Mouse (Mus musculus): ENCODE data around the gene Cers2. TPM values are rescaled to one million over a fixed set of nuclear protein-coding genes. Genes with fewer than 3 reads are reported as not detected.
A peak's percentile ranks its signal among the peaks of the same experiment; 100 is the strongest.
"Not testable (repeated sequence)": the region's sequence is repeated elsewhere in the genome, so short reads cannot be mapped to it uniquely, and the experiment has no call there.

Gene Cers2
- polyA plus RNA-seq, 1 experiment, result not detected

GRCm38 (mm10) chr3:95346454-95346853 lies 31.9 kb downstream of the Cers2 start:
- Histone ChIP-seq H3K4me1 (ENCODE audit: control insufficient read depth, insufficient read depth, low read length) (no peaks in the 10 kb centered on the region), H3K27ac (ENCODE audit: insufficient read depth, low read depth, low read length) (no peak overlapping the region), H3K4me3 (ENCODE audit: insufficient read depth, low read depth, low read length) (no peak overlapping the region)
- TF ChIP-seq POLR2A (IDR thresholded peaks at IDR 0.05; ENCODE audit: insufficient read depth, low read depth, low read length) (no peak), CTCF (IDR thresholded peaks at IDR 0.05; ENCODE audit: insufficient read depth, low read depth, low read length) (no peak)
- 91% methylated on average over 7 of the region's 7 CpGs for WGBS

DNA sequence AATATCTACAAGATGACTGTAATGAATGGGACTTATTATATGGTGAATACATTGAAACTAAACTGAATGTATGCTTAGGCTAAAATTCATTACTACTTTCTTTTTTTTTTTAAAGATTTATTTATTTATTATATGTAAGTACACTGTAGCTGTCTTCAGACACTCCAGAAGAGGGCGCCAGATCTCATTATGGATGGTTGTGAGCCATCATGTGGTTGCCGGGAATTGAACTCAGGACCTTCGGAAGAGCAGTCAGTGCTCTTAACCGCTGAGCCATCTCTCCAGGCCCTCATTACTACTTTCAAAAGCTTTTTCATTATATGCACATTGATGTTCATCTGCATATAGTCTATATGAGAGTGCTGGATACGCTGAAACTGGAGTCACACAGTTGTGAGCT lies 33.8 kb downstream of the Cers2 start:
- not testable (repeated sequence) for H3K4me3 ChIP-seq (ENCODE audit: insufficient read depth, low read depth, low read length); H3K4me1 ChIP-seq (ENCODE audit: control insufficient read depth, insufficient read depth, low read length); H3K27ac ChIP-seq (ENCODE audit: insufficient read depth, low read depth, low read length)
- 94% methylated on average over 5 of the region's 5 CpGs for WGBS

GRCm38 (mm10) chr3:95349491-95349890 lies 34.9 kb downstream of the Cers2 start:
- H3K4me1 ChIP-seq (ENCODE audit: control insufficient read depth, insufficient read depth, low read length), result no peaks in the 10 kb centered on the region
- no peak overlapping the region for H3K27ac ChIP-seq (ENCODE audit: insufficient read depth, low read depth, low read length)
- TF ChIP-seq POLR2A (IDR thresholded peaks at IDR 0.05; ENCODE audit: insufficient read depth, low read depth, low read length) (no peak), CTCF (IDR thresholded peaks at IDR 0.05; ENCODE audit: insufficient read depth, low read depth, low read length) (no peak)
- H3K4me3 ChIP-seq (ENCODE audit: insufficient read depth, low read depth, low read length), result no peak overlapping the region

- H3K4me3 ChIP-seq (ENCODE audit: insufficient read depth, low read depth, low read length), result peak overlapping the region; percentile 68
- WGBS, result 12% methylated on average over 11 of the region's 19 CpGs
- not testable (repeated sequence) for H3K27ac ChIP-seq (ENCODE audit: insufficient read depth, low read depth, low read length); H3K4me1 ChIP-seq (ENCODE audit: control insufficient read depth, insufficient read depth, low read length)
Measured at GRCm38 (mm10) chr3:95355911-95356544, 41.4 kb downstream of the Cers2 start.

DNA sequence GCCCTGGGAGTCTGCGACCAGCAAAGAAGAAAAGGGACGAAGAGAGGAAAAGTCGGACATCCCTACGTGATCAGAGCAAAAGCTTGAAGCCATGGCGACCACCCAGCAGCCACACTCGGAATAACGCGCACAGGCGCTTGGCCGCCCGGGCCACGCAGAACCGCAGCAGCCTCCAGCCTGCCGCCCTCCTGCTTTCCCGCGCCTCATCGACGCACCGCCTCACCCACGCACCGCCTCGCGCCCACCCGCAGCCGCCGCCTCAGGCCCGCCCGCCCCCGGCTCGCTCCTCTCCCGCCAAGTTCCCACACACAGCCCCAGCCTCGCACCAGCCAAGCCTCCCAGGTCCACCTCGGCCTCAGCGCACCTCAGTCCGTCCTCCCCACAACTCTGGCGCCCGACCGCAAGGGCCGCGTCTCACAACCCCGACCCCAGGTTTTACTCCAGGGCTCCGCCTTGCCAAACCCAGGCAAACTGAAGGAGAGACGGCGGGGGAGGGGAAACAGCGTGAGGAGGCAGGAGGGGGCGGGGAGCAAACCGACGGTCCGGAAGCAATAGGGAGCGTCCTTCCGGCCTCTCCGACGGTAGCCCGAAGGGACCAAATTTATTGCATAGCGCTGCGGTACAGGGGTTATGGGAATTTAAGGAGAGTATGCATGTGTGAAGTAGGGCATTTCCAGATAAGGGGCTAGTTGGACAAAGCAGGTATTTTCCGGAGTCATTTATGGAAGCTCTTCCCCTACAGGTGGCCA lies 42.3 kb downstream of the Cers2 start, which contains the start of gene Setdb1:
Gene Setdb1, minus strand, starts transcription at position 502 of the 749 bp plus-strand sequence.
- not testable (repeated sequence) for H3K4me1 ChIP-seq (ENCODE audit: control insufficient read depth, insufficient read depth, low read length); H3K27ac ChIP-seq (ENCODE audit: insufficient read depth, low read depth, low read length)
- peak within 1 kb of the TSS; percentile 68 for H3K4me3 ChIP-seq (ENCODE audit: insufficient read depth, low read depth, low read length)
- WGBS, result under 1% methylated on average over 38 of the region's 57 CpGs

DNA sequence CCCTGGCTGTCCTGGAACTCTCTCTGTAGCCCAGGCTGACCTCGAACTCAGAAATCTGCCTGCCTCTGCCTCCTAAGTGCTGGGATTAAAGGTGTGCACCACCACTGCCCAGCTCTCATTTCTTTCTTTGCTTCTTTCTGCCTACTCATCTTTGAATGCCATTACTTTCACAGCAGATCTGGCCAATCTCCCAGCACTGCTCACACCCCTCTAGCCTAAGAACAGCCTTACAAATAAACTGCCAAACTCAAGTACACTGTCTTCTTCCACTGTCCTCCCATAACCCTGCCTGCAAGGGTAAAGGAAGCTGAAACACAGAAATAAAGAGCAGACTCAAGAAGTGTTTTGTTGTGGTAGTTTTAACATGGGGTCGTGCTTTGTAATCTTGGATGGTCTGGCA lies 43.2 kb downstream of the Cers2 start:
- no peak for TF ChIP-seq CTCF (IDR thresholded peaks at IDR 0.05; ENCODE audit: insufficient read depth, low read depth, low read length)
- TF ChIP-seq POLR2A (IDR thresholded peaks at IDR 0.05; ENCODE audit: insufficient read depth, low read depth, low read length), result no peak
- Histone ChIP-seq H3K4me3 (ENCODE audit: insufficient read depth, low read depth, low read length) (no peak overlapping the region), H3K4me1 (ENCODE audit: control insufficient read depth, insufficient read depth, low read length) (no peaks in the 10 kb centered on the region), H3K27ac (ENCODE audit: insufficient read depth, low read depth, low read length) (no peak overlapping the region)
- WGBS, result 97% methylated on average over 2 of the region's 2 CpGs

DNA sequence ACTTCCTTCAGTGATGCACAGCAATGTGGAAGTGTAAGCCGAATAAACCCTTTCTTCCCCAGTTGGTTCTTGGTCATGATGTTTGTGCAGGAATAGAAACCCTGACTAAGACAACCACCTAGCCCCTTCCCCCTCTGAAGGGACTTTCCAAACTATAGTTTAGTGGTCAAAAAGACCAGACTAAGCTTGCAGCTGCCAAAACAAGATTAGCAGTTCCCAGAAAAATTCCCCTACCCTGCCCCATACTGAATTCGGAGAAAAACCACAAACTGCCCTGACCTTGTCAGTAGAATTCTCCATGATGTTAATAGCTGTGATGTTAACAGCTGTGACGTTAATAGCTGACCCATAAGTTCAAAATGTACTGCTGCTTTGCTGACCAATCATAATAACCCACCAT lies 45.7 kb downstream of the Cers2 start:
- not testable (repeated sequence) for H3K4me3 ChIP-seq (ENCODE audit: insufficient read depth, low read depth, low read length); H3K27ac ChIP-seq (ENCODE audit: insufficient read depth, low read depth, low read length); H3K4me1 ChIP-seq (ENCODE audit: control insufficient read depth, insufficient read depth, low read length)
- WGBS, result 84% methylated on average over 3 of the region's 3 CpGs

DNA sequence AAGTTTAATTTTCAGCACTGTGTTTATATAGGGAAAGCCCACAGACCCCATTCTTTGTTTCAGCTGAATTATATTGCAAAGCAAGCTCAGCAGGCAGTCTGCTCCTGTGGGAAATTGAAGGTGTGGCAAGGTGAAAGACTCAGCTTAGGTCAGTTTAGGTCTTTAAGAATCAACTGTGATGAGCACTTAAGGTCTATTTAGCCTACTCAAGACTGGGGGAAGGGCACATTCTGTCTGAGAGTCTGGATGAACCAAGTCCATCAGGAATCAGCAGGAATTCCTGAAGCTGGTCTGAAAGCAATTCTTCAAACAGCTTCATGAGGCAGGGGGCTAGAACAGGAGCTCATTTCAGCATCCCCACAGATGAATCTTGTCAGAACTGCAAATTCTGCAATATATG lies 55.5 kb downstream of the Cers2 start:
- no peak for TF ChIP-seq CTCF (IDR thresholded peaks at IDR 0.05; ENCODE audit: insufficient read depth, low read depth, low read length)
- TF ChIP-seq POLR2A (IDR thresholded peaks at IDR 0.05; ENCODE audit: insufficient read depth, low read depth, low read length), result no peak
- no peak overlapping the region for H3K4me3 ChIP-seq (ENCODE audit: insufficient read depth, low read depth, low read length)
- H3K4me1 ChIP-seq (ENCODE audit: control insufficient read depth, insufficient read depth, low read length), result no peaks in the 10 kb centered on the region
- H3K27ac ChIP-seq (ENCODE audit: insufficient read depth, low read depth, low read length), result no peak overlapping the region

Other genes starting within 250 kb of the Cers2 start
- not detected in 2 replicates for gene Pip5k1a, start 207.9 kb upstream of the Cers2 start, polyA plus RNA-seq (2012; ENCODE audit: insufficient read depth, insufficient read length, low replicate concordance, missing spikeins)
- not detected in 2 replicates for gene Vps72, start 203.8 kb upstream of the Cers2 start, polyA plus RNA-seq (2012; ENCODE audit: insufficient read depth, insufficient read length, low replicate concordance, missing spikeins)
- not detected in 2 replicates for gene Tmod4, start 190.3 kb upstream of the Cers2 start, polyA plus RNA-seq (2012; ENCODE audit: insufficient read depth, insufficient read length, low replicate concordance, missing spikeins)
- not detected in 2 replicates for gene Scnm1, start 180.8 kb upstream of the Cers2 start, polyA plus RNA-seq (2012; ENCODE audit: insufficient read depth, insufficient read length, low replicate concordance, missing spikeins)
- not detected in 2 replicates for gene Lysmd1, start 180.7 kb upstream of the Cers2 start, polyA plus RNA-seq (2012; ENCODE audit: insufficient read depth, insufficient read length, low replicate concordance, missing spikeins)
- not detected in 2 replicates for gene Tnfaip8l2, start 172.4 kb upstream of the Cers2 start, polyA plus RNA-seq (2012; ENCODE audit: insufficient read depth, insufficient read length, low replicate concordance, missing spikeins)
- not detected in 2 replicates for gene Sema6c, start 154.3 kb upstream of the Cers2 start, polyA plus RNA-seq (2012; ENCODE audit: insufficient read depth, insufficient read length, low replicate concordance, missing spikeins)
- gene Gabpb2, start 96.9 kb upstream of the Cers2 start, polyA plus RNA-seq (2012; ENCODE audit: insufficient read depth, insufficient read length, low replicate concordance, missing spikeins), result not detected in 2 replicates
- 164 TPM in 1 of 2 replicates, not detected in the other for gene Cdc42se1, start 86.1 kb upstream of the Cers2 start, polyA plus RNA-seq (2012; ENCODE audit: insufficient read depth, insufficient read length, low replicate concordance, missing spikeins)
- not detected in 2 replicates for gene Mllt11, start 82.6 kb upstream of the Cers2 start, polyA plus RNA-seq (2012; ENCODE audit: insufficient read depth, insufficient read length, low replicate concordance, missing spikeins)
- gene Gm128, start 73.2 kb upstream of the Cers2 start, polyA plus RNA-seq (2012; ENCODE audit: insufficient read depth, insufficient read length, low replicate concordance, missing spikeins), result not detected in 2 replicates
- gene Bnipl, start 63.6 kb upstream of the Cers2 start, polyA plus RNA-seq (2012; ENCODE audit: insufficient read depth, insufficient read length, low replicate concordance, missing spikeins), result not detected in 2 replicates
- gene Mindy1, start 33.4 kb upstream of the Cers2 start, polyA plus RNA-seq (2012; ENCODE audit: insufficient read depth, insufficient read length, low replicate concordance, missing spikeins), result not detected in 2 replicates
- not detected in 2 replicates for gene Prune1, start 32.7 kb upstream of the Cers2 start, polyA plus RNA-seq (2012; ENCODE audit: insufficient read depth, insufficient read length, low replicate concordance, missing spikeins)
- gene Anxa9, start 7.6 kb upstream of the Cers2 start, polyA plus RNA-seq (2012; ENCODE audit: insufficient read depth, insufficient read length, low replicate concordance, missing spikeins), result not detected in 2 replicates
- gene Setdb1, start 42.4 kb downstream of the Cers2 start, polyA plus RNA-seq (2012; ENCODE audit: insufficient read depth, insufficient read length, low replicate concordance, missing spikeins), result not detected in 2 replicates
- gene 4930558C23Rik, start 88.0 kb downstream of the Cers2 start, polyA plus RNA-seq (2012; ENCODE audit: insufficient read depth, insufficient read length, low replicate concordance, missing spikeins), result not detected in 2 replicates
- gene Arnt, start 119.6 kb downstream of the Cers2 start, polyA plus RNA-seq (2012; ENCODE audit: insufficient read depth, insufficient read length, low replicate concordance, missing spikeins), result 258 TPM in 1 of 2 replicates, not detected in the other
- gene Ctsk, start 184.5 kb downstream of the Cers2 start, polyA plus RNA-seq (2012; ENCODE audit: insufficient read depth, insufficient read length, low replicate concordance, missing spikeins), result not detected in 2 replicates
- not detected in 2 replicates for gene Ctss, start 212.0 kb downstream of the Cers2 start, polyA plus RNA-seq (2012; ENCODE audit: insufficient read depth, insufficient read length, low replicate concordance, missing spikeins)
- gene Hormad1, start 244.9 kb downstream of the Cers2 start, polyA plus RNA-seq (2012; ENCODE audit: insufficient read depth, insufficient read length, low replicate concordance, missing spikeins), result not detected in 2 replicates

Data from olfactory bulb, adult 2 months (tissue).